Mouse (Mus musculus) embryo, embryonic 11 days (tissue): ENCODE data around the gene Hcls1.
A peak's percentile ranks its signal among the peaks of the same experiment; 100 is the strongest.

Source experiments
- DNase-seq: peaks from one replicate; pipeline ENCODE4 v3.0.0-alpha.2; 2015

Hcls1 gene

GRCm38 (mm10) chr16:36989999-36990625, 55.3 kb downstream of the Hcls1 start, which contains the start of gene Fbxo40:
TSS of gene Fbxo40 (minus strand) at chr16:36990467.
- DNase-seq, result peak; percentile 27

GRCm38 (mm10) chr16:36997650-36998049, 62.9 kb downstream of the Hcls1 start:
- DNase-seq, result no peak

GRCm38 (mm10) chr16:36999366-36999972, 64.7 kb downstream of the Hcls1 start:
- DNase-seq, result no peak

GRCm38 (mm10) chr16:37009262-37009661, 74.5 kb downstream of the Hcls1 start:
- no peak for DNase-seq

DNA sequence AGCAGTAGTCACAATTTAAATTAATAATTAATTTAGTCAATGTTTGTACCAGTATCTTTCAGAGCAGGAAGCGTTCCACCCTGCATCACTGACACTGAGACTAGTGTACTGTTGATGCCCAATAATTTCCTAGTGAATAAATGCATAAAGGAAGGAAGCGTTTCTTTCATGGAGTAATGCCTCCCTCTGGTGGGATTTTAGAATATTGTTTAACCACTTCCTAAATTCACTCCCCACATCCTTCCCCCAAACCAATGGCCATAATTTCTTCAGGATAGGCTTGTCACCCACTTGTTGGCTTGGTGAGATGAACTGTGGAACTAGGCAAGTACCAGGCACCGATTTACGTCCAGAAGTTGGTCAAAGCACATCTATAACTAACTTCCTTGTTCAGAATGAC, 75.6 kb downstream of the Hcls1 start:
- DNase-seq, result peak; percentile 68

- DNase-seq, result peak; percentile 95
These were observed 76.5 kb downstream of the Hcls1 start, which contains the start of gene Polq for GRCm38 (mm10) chr16:37011061-37011921. TSS of gene Polq (plus strand) at chr16:37011786.

DNA sequence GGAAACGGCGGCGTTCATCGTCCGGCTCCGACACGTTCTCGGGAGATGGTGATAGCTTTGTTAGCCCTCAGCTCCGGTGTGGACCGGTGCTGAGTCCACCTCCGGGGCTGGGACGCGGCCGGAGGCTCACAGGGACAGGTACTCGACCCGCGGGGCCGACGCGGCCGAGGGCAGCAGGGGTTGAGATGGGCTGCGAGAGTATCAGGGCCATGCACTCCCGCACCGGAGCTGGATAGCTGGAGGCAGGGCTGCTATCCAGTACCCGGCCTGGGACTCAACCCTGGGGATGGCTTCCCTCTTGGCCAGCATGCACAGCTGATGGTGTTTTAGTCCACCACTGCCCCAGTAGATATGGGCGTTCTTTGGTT, 77.1 kb downstream of the Hcls1 start:
- no peak for DNase-seq

- no peak for DNase-seq
These were observed 77.6 kb downstream of the Hcls1 start for GRCm38 (mm10) chr16:37012336-37012735.
